Mouse (Mus musculus) MEL (cell line): ENCODE results near the gene A730015C16Rik. TPM values are rescaled to one million over a fixed set of nuclear protein-coding genes. Genes with fewer than 3 reads are reported as not detected.
A peak's percentile ranks its signal among the peaks of the same experiment; 100 is the strongest.

Experiments used
- DNase-seq: peaks from one replicate; pipeline ENCODE4 v3.0.0; 2011; ENCODE audit warnings: low read depth, low spot score
- H3K27ac ChIP-seq: 2 replicates; pipeline ENCODE4 v1.5.1; 2012; ENCODE audit warnings: low read depth, mild to moderate bottlenecking, control low read depth, low read length, moderate library complexity; ENCODE audit not compliant: control insufficient read depth
- H3K27me3 ChIP-seq, 2 experiments: fragments of 150-350 bp in 1 of 2; sonication (generic) in 1 of 2; 2 replicates each; pipeline ENCODE4 v1.6.1; 2012; ENCODE audit warnings: low read length in 2 of 2, mild to moderate bottlenecking in 2 of 2, improper control_type of control experiment in 1 of 2, moderate library complexity in 1 of 2; ENCODE audit not compliant: insufficient read depth in 2 of 2, control insufficient read depth in 1 of 2
- H3K36me3 ChIP-seq, 2 experiments: 2 replicates each; pipeline ENCODE4 v1.6.1; 2012 to 2014; ENCODE audit warnings: low read length in 2 of 2, improper control_type of control experiment in 1 of 2, inconsistent platforms in 1 of 2, mild to moderate bottlenecking in 1 of 2; ENCODE audit not compliant: insufficient read depth in 2 of 2, control insufficient read depth in 1 of 2
- H3K4me1 ChIP-seq, 2 experiments: fragments of 150-350 bp in 1 of 2; sonication (generic) in 1 of 2; 2 replicates each; pipeline ENCODE4 v1.6.1; 2012; ENCODE audit warnings: low read length in 2 of 2, improper control_type of control experiment in 1 of 2, mild to moderate bottlenecking in 1 of 2; ENCODE audit not compliant: insufficient read depth in 2 of 2, control insufficient read depth in 1 of 2
- H3K4me3 ChIP-seq, 2 experiments: fragments of 150-350 bp in 1 of 2; sonication (generic) in 1 of 2; 2 replicates each; pipeline ENCODE4 v1.5.1; 2012; ENCODE audit warnings: low read depth in 2 of 2, low read length in 2 of 2, mild to moderate bottlenecking in 2 of 2, moderate library complexity in 2 of 2, control low read depth in 1 of 2, improper control_type of control experiment in 1 of 2; ENCODE audit not compliant: control insufficient read depth in 1 of 2, insufficient read depth in 1 of 2
- H3K79me2 ChIP-seq: 2 replicates; pipeline ENCODE4 v1.6.1; 2012; ENCODE audit warnings: mild to moderate bottlenecking, low read length, moderate library complexity; ENCODE audit not compliant: control insufficient read depth, poor library complexity, insufficient read depth
- H3K9ac ChIP-seq: 2 replicates; pipeline ENCODE4 v1.6.1; 2012; ENCODE audit warnings: low read depth, mild to moderate bottlenecking, control low read depth, low read length, moderate library complexity; ENCODE audit not compliant: control insufficient read depth, poor library complexity, severe bottlenecking
- H3K9me3 ChIP-seq: fragments of 150-350 bp; sonication (generic); replicated peaks from 2 replicates; pipeline ENCODE4 v1.6.1; 2012; ENCODE audit warnings: mild to moderate bottlenecking, low read length, improper control_type of control experiment, moderate library complexity; ENCODE audit not compliant: insufficient read depth
- BHLHE40 ChIP-seq: IDR thresholded peaks from 2 replicates; pipeline ENCODE4 v1.6.1; 2012; ENCODE audit warnings: low read depth, mild to moderate bottlenecking, inconsistent platforms, low read length, improper control_type of control experiment, borderline replicate concordance
- CHD1 ChIP-seq: IDR thresholded peaks from 2 replicates; pipeline ENCODE4 v1.6.1; 2012; ENCODE audit warnings: low read depth, mild to moderate bottlenecking, inconsistent platforms, low read length, improper control_type of control experiment
- EP300 ChIP-seq, 2 experiments: IDR thresholded peaks; 2 replicates each; pipeline ENCODE4 v1.6.1; 2011; ENCODE audit warnings: improper control_type of control experiment in 2 of 2, low read length in 2 of 2, low read depth in 1 of 2, mild to moderate bottlenecking in 1 of 2
- ETS1 ChIP-seq: IDR thresholded peaks from 2 replicates; pipeline ENCODE4 v1.6.1; 2012; ENCODE audit warnings: low read depth, mild to moderate bottlenecking, inconsistent platforms, low read length, improper control_type of control experiment, moderate library complexity
- GATA1 ChIP-seq: IDR thresholded peaks from 2 replicates; pipeline ENCODE4 v1.6.1; 2011; ENCODE audit warnings: low read depth, low read length, improper control_type of control experiment
- JUND ChIP-seq: IDR thresholded peaks from 2 replicates; pipeline ENCODE4 v1.6.1; 2011; ENCODE audit warnings: low read depth, mild to moderate bottlenecking, improper control_type of control experiment, low read length
- KAT2A ChIP-seq: conservative IDR thresholded peaks from 2 replicates; pipeline ENCODE4 v1.6.1; 2012; ENCODE audit warnings: low read depth, low read length, improper control_type of control experiment, inconsistent platforms
- MAFK ChIP-seq: IDR thresholded peaks from 2 replicates; pipeline ENCODE4 v1.6.1; 2011; ENCODE audit warnings: low read depth, mild to moderate bottlenecking, low read length, improper control_type of control experiment, borderline replicate concordance
- MAX ChIP-seq: IDR thresholded peaks from 2 replicates; pipeline ENCODE4 v1.6.1; 2011; ENCODE audit warnings: low read length, improper control_type of control experiment
- MAZ ChIP-seq: IDR thresholded peaks from 2 replicates; pipeline ENCODE4 v1.6.1; 2012; ENCODE audit warnings: low read depth, mild to moderate bottlenecking, inconsistent platforms, low read length, improper control_type of control experiment
- MXI1 ChIP-seq: IDR thresholded peaks from 2 replicates; pipeline ENCODE4 v1.6.1; 2011; ENCODE audit warnings: mild to moderate bottlenecking, low read depth, low read length, improper control_type of control experiment
- POLR2AphosphoS2 ChIP-seq: IDR thresholded peaks from 2 replicates; pipeline ENCODE4 v1.6.1; 2011; ENCODE audit warnings: low read length, improper control_type of control experiment
- POLR2AphosphoS5 ChIP-seq: IDR thresholded peaks from 2 replicates; pipeline ENCODE4 v1.6.1; 2012; ENCODE audit warnings: low read depth, borderline replicate concordance, mild to moderate bottlenecking, inconsistent platforms, low read length, moderate library complexity, mixed read lengths
- RCOR1 ChIP-seq: IDR thresholded peaks from 2 replicates; pipeline ENCODE4 v1.6.1; 2012; ENCODE audit warnings: low read depth, mild to moderate bottlenecking, inconsistent platforms, low read length, improper control_type of control experiment
- SIN3A ChIP-seq: IDR thresholded peaks from 2 replicates; pipeline ENCODE4 v1.6.1; 2012; ENCODE audit warnings: low read length, improper control_type of control experiment, inconsistent platforms
- TBP ChIP-seq: IDR thresholded peaks from 2 replicates; pipeline ENCODE4 v1.8.0; 2011; ENCODE audit warnings: low read depth, low read length, improper control_type of control experiment
- USF1 ChIP-seq: IDR thresholded peaks from 2 replicates; pipeline ENCODE4 v1.6.1; 2014; ENCODE audit warnings: low read depth, mild to moderate bottlenecking, inconsistent platforms, low read length, improper control_type of control experiment, moderate library complexity
- ZMIZ1 ChIP-seq: IDR thresholded peaks from 2 replicates; pipeline ENCODE4 v1.6.1; 2012; ENCODE audit warnings: low read depth, mild to moderate bottlenecking, inconsistent platforms, low read length, improper control_type of control experiment, moderate library complexity
- ZNF384 ChIP-seq: IDR thresholded peaks from 2 replicates; pipeline ENCODE4 v1.6.1; 2012; ENCODE audit warnings: low read depth, mild to moderate bottlenecking, inconsistent platforms, low read length, improper control_type of control experiment
- polyA plus RNA-seq, 2 experiments: library from polyadenylated mRNA; stranded (reverse) in 1 of 2; unstranded in 1 of 2; fragments of >175 nt in 1 of 2; fragments of >200 nt in 1 of 2; gene quantifications; 2 replicates each; pipeline versions ENCODE4 v1.2.1 to v1.2.4; 2012; ENCODE audit warnings: low replicate concordance in 2 of 2, low read depth in 1 of 2; ENCODE audit not compliant: insufficient read length in 2 of 2, insufficient read depth in 1 of 2, missing spikeins in 1 of 2
- total RNA-seq: library from RNA; depleted of rRNA; stranded (reverse); fragments of 300-350 nt; gene quantifications from 2 replicates; pipeline ENCODE4 v1.2.3, GENCODE M21; 2012

A730015C16Rik gene
- total and polyA plus RNA-seq, 3 experiments: 0.56 to 11.6 TPM; not detected in 1

GRCm38 (mm10) chr4:108830698-108831097 lies 17.7 kb downstream of the A730015C16Rik start:
- Histone ChIP-seq H3K9ac (no peak overlapping the region), H3K27me3 (no peaks in the 10 kb centered on the region), H3K4me3 (no peak overlapping the region), H3K9me3 (no peaks in the 10 kb centered on the region), H3K36me3 (peaks cover 12 to 20% of the 10 kb centered on the region in 2 experiments), H3K79me2 (peaks cover 23% of the 10 kb centered on the region), H3K27ac (no peak overlapping the region), H3K4me1 (peaks cover 5 to 9% of the 10 kb centered on the region in 2 experiments)
- DNase-seq: no peak
- TF ChIP-seq EP300 (IDR thresholded peaks at IDR 0.05; ENCODE audit: low read depth in 1 of 2, low read length in 2 of 2): no peak
- TF ChIP-seq GATA1: no peak
- no peak for TF ChIP-seq ZMIZ1
- no peak for TF ChIP-seq RCOR1
- TF ChIP-seq POLR2AphosphoS2: no peak
- TF ChIP-seq ETS1: no peak
- no peak for TF ChIP-seq MAFK
- no peak for TF ChIP-seq BHLHE40
- TF ChIP-seq CHD1: no peak
- no peak for TF ChIP-seq KAT2A
- no peak for TF ChIP-seq POLR2AphosphoS5
- TF ChIP-seq TBP: no peak
- no peak for TF ChIP-seq USF1
- no peak for TF ChIP-seq SIN3A
- no peak for TF ChIP-seq ZNF384

- Histone ChIP-seq H3K79me2 (peaks cover 3% of the 10 kb centered on the region), H3K9ac (no peak overlapping the region)
Measured at GRCm38 (mm10) chr4:108826643-108827042, 21.8 kb downstream of the A730015C16Rik start.

GRCm38 (mm10) chr4:108826096-108826495 lies 22.3 kb downstream of the A730015C16Rik start:
- TF ChIP-seq MXI1 (no peak), MAX (no peak), GATA1 (no peak), TBP (no peak), RCOR1 (peak; percentile 57; the same call in 1 of the 2 replicates), JUND (no peak), MAZ (no peak)
- Histone ChIP-seq H3K4me3 (no peak overlapping the region), H3K4me1 (peaks cover 0 to 1% of the 10 kb centered on the region in 2 experiments; a peak in 1 of 4 replicates), H3K9ac (no peak overlapping the region), H3K36me3 (peaks cover 8 to 32% of the 10 kb centered on the region in 2 experiments), H3K27ac (no peak overlapping the region), H3K9me3 (no peaks in the 10 kb centered on the region), H3K27me3 (no peaks in the 10 kb centered on the region), H3K79me2 (peaks cover 2% of the 10 kb centered on the region; the same call in 1 of the 2 replicates)
- no peak for DNase-seq

More at GRCm38 (mm10) chr4:108826643-108827042, 21.8 kb downstream of the A730015C16Rik start:
- H3K4me3 ChIP-seq: no peak overlapping the region
- H3K27ac ChIP-seq: no peak overlapping the region
- H3K9me3 ChIP-seq: no peaks in the 10 kb centered on the region
- H3K4me1 ChIP-seq: peaks cover 1 to 7% of the 10 kb centered on the region in 2 experiments; a peak in 3 of 4 replicates
- DNase-seq: no peak
- H3K27me3 ChIP-seq: no peaks in the 10 kb centered on the region
- peaks cover 13 to 32% of the 10 kb centered on the region in 2 experiments for H3K36me3 ChIP-seq
- TF ChIP-seq MAX (no peak), MAFK (no peak)
